Mouse (Mus musculus): ENCODE measurements around the gene Sav1. TPM values are rescaled to one million over a fixed set of nuclear protein-coding genes. Genes with fewer than 3 reads are reported as not detected.

The Sav1 gene
- polyA plus RNA-seq, 1 experiment from 2014 or later: 1.2 TPM

- no peaks in the 10 kb centered on the region for H3K36me3 ChIP-seq (ENCODE audit: control insufficient read depth, insufficient read depth, low read length)
- H3K27ac ChIP-seq (ENCODE audit: low read length): no peak overlapping the region
- H3K4me1 ChIP-seq (ENCODE audit: control insufficient read depth, insufficient read depth, low read length): no peaks in the 10 kb centered on the region
- no peak overlapping the region for H3K4me3 ChIP-seq (ENCODE audit: low read depth, low read length)
- no peaks in the 10 kb centered on the region for H3K27me3 ChIP-seq (ENCODE audit: control insufficient read depth, insufficient read depth, low read depth, low read length)
- no peak for ATAC-seq
- 86% methylated on average over 13 of the region's 13 CpGs for WGBS
- no peak overlapping the region for H3K9ac ChIP-seq (ENCODE audit: low read depth, low read length)
- no peaks in the 10 kb centered on the region for H3K9me3 ChIP-seq (replicated peaks; ENCODE audit: control insufficient read depth, low read length, poor library complexity, severe bottlenecking)
- H3K4me2 ChIP-seq (ENCODE audit: low read length): no peak overlapping the region
These were observed 11.6 kb upstream of the Sav1 start for GRCm38 (mm10) chr12:69998186-69998983.

- Histone ChIP-seq H3K4me2 (ENCODE audit: low read length) (no peak overlapping the region), H3K27ac (ENCODE audit: low read length) (no peak overlapping the region), H3K9me3 (replicated peaks; ENCODE audit: control insufficient read depth, low read length, poor library complexity, severe bottlenecking) (no peaks in the 10 kb centered on the region)
These were observed 8.6 kb upstream of the Sav1 start for GRCm38 (mm10) chr12:69995382-69995781.

GRCm38 (mm10) chr12:69986241-69986762 lies 500 bp downstream of the Sav1 start:
- peak overlapping the region; percentile 81 for H3K4me3 ChIP-seq (ENCODE audit: low read depth, low read length)

More at GRCm38 (mm10) chr12:69995382-69995781, 8.6 kb upstream of the Sav1 start:
- WGBS: 56% methylated on average over 3 of the region's 3 CpGs
- no peaks in the 10 kb centered on the region for H3K4me1 ChIP-seq (ENCODE audit: control insufficient read depth, insufficient read depth, low read length)
- H3K4me3 ChIP-seq (ENCODE audit: low read depth, low read length): no peak overlapping the region
- no peaks in the 10 kb centered on the region for H3K27me3 ChIP-seq (ENCODE audit: control insufficient read depth, insufficient read depth, low read depth, low read length)
- H3K9ac ChIP-seq (ENCODE audit: low read depth, low read length): no peak overlapping the region
- no peaks in the 10 kb centered on the region for H3K36me3 ChIP-seq (ENCODE audit: control insufficient read depth, insufficient read depth, low read length)
- ATAC-seq: no peak

GRCm38 (mm10) chr12:69985546-69985945 lies 1.3 kb downstream of the Sav1 start:
- WGBS: 28% methylated on average over 4 of the region's 4 CpGs
- H3K27me3 ChIP-seq (ENCODE audit: control insufficient read depth, insufficient read depth, low read depth, low read length): no peaks in the 10 kb centered on the region
- H3K36me3 ChIP-seq (ENCODE audit: control insufficient read depth, insufficient read depth, low read length): peaks cover 4% of the 10 kb centered on the region
- no peak for ATAC-seq
- peak overlapping the region; percentile 78 for H3K4me2 ChIP-seq (ENCODE audit: low read length)
- peaks cover 20% of the 10 kb centered on the region for H3K4me1 ChIP-seq (ENCODE audit: control insufficient read depth, insufficient read depth, low read length)
- H3K27ac ChIP-seq (ENCODE audit: low read length): no peak overlapping the region
- H3K9ac ChIP-seq (ENCODE audit: low read depth, low read length): no peak overlapping the region
- peak overlapping the region; percentile 81 for H3K4me3 ChIP-seq (ENCODE audit: low read depth, low read length)
- H3K9me3 ChIP-seq (replicated peaks; ENCODE audit: control insufficient read depth, low read length, poor library complexity, severe bottlenecking): no peaks in the 10 kb centered on the region

More at GRCm38 (mm10) chr12:69986241-69986762, 500 bp downstream of the Sav1 start:
- H3K9me3 ChIP-seq (replicated peaks; ENCODE audit: control insufficient read depth, low read length, poor library complexity, severe bottlenecking): no peaks in the 10 kb centered on the region
- peak overlapping the region; percentile 78 for H3K4me2 ChIP-seq (ENCODE audit: low read length)
- H3K4me1 ChIP-seq (ENCODE audit: control insufficient read depth, insufficient read depth, low read length): peaks cover 17% of the 10 kb centered on the region
- H3K9ac ChIP-seq (ENCODE audit: low read depth, low read length): peak overlapping the region; percentile 91
- peak; percentile 70 for ATAC-seq
- H3K27me3 ChIP-seq (ENCODE audit: control insufficient read depth, insufficient read depth, low read depth, low read length): no peaks in the 10 kb centered on the region
- H3K27ac ChIP-seq (ENCODE audit: low read length): peak overlapping the region; percentile 85
- peaks cover 4% of the 10 kb centered on the region for H3K36me3 ChIP-seq (ENCODE audit: control insufficient read depth, insufficient read depth, low read length)
- WGBS: under 1% methylated on average over 34 of the region's 36 CpGs

- WGBS: 67% methylated on average over 5 of the region's 5 CpGs
- Histone ChIP-seq H3K27me3 (ENCODE audit: control insufficient read depth, insufficient read depth, low read depth, low read length) (no peaks in the 10 kb centered on the region), H3K4me1 (ENCODE audit: control insufficient read depth, insufficient read depth, low read length) (peaks cover 20% of the 10 kb centered on the region), H3K9me3 (replicated peaks; ENCODE audit: control insufficient read depth, low read length, poor library complexity, severe bottlenecking) (no peaks in the 10 kb centered on the region), H3K27ac (ENCODE audit: low read length) (no peak overlapping the region), H3K4me2 (ENCODE audit: low read length) (no peak overlapping the region), H3K4me3 (ENCODE audit: low read depth, low read length) (no peak overlapping the region), H3K9ac (ENCODE audit: low read depth, low read length) (no peak overlapping the region), H3K36me3 (ENCODE audit: control insufficient read depth, insufficient read depth, low read length) (peaks cover 4% of the 10 kb centered on the region)
- no peak for ATAC-seq
These were observed 3.9 kb downstream of the Sav1 start for GRCm38 (mm10) chr12:69982874-69983273.

- H3K4me3 ChIP-seq (ENCODE audit: low read depth, low read length): no peak overlapping the region
- no peaks in the 10 kb centered on the region for H3K36me3 ChIP-seq (ENCODE audit: control insufficient read depth, insufficient read depth, low read length)
- no peak overlapping the region for H3K9ac ChIP-seq (ENCODE audit: low read depth, low read length)
- WGBS: 77% methylated on average over 9 of the region's 9 CpGs
- ATAC-seq: no peak
- no peak overlapping the region for H3K27ac ChIP-seq (ENCODE audit: low read length)
- peaks cover 8% of the 10 kb centered on the region for H3K4me1 ChIP-seq (ENCODE audit: control insufficient read depth, insufficient read depth, low read length)
- no peak overlapping the region for H3K4me2 ChIP-seq (ENCODE audit: low read length)
- H3K9me3 ChIP-seq (replicated peaks; ENCODE audit: control insufficient read depth, low read length, poor library complexity, severe bottlenecking): no peaks in the 10 kb centered on the region
- no peaks in the 10 kb centered on the region for H3K27me3 ChIP-seq (ENCODE audit: control insufficient read depth, insufficient read depth, low read depth, low read length)
These were observed 9.3 kb downstream of the Sav1 start for GRCm38 (mm10) chr12:69977376-69977998.

GRCm38 (mm10) chr12:69976688-69977087 lies 10.1 kb downstream of the Sav1 start:
- ATAC-seq: no peak
- Histone ChIP-seq H3K4me3 (ENCODE audit: low read depth, low read length) (no peak overlapping the region), H3K4me2 (ENCODE audit: low read length) (no peak overlapping the region), H3K9me3 (replicated peaks; ENCODE audit: control insufficient read depth, low read length, poor library complexity, severe bottlenecking) (no peaks in the 10 kb centered on the region), H3K36me3 (ENCODE audit: control insufficient read depth, insufficient read depth, low read length) (no peaks in the 10 kb centered on the region), H3K27me3 (ENCODE audit: control insufficient read depth, insufficient read depth, low read depth, low read length) (no peaks in the 10 kb centered on the region), H3K27ac (ENCODE audit: low read length) (no peak overlapping the region), H3K9ac (ENCODE audit: low read depth, low read length) (no peak overlapping the region), H3K4me1 (ENCODE audit: control insufficient read depth, insufficient read depth, low read length) (peaks cover 8% of the 10 kb centered on the region)
- WGBS: 91% methylated on average over 6 of the region's 6 CpGs

- Histone ChIP-seq H3K4me2 (ENCODE audit: low read length) (no peak overlapping the region), H3K4me1 (ENCODE audit: control insufficient read depth, insufficient read depth, low read length) (peaks cover 3% of the 10 kb centered on the region; the same call in 1 of the 2 replicates), H3K9me3 (replicated peaks; ENCODE audit: control insufficient read depth, low read length, poor library complexity, severe bottlenecking) (no peaks in the 10 kb centered on the region), H3K4me3 (ENCODE audit: low read depth, low read length) (no peak overlapping the region), H3K9ac (ENCODE audit: low read depth, low read length) (no peak overlapping the region), H3K36me3 (ENCODE audit: control insufficient read depth, insufficient read depth, low read length) (peaks cover 3% of the 10 kb centered on the region; the same call in 1 of the 2 replicates), H3K27me3 (ENCODE audit: control insufficient read depth, insufficient read depth, low read depth, low read length) (no peaks in the 10 kb centered on the region), H3K27ac (ENCODE audit: low read length) (no peak overlapping the region)
- ATAC-seq: no peak
These were observed 13.1 kb downstream of the Sav1 start for GRCm38 (mm10) chr12:69973666-69974065.

GRCm38 (mm10) chr12:69968154-69968553 lies 18.6 kb downstream of the Sav1 start:
- Histone ChIP-seq H3K4me2 (ENCODE audit: low read length) (no peak overlapping the region), H3K27ac (ENCODE audit: low read length) (no peak overlapping the region), H3K9ac (ENCODE audit: low read depth, low read length) (no peak overlapping the region), H3K36me3 (ENCODE audit: control insufficient read depth, insufficient read depth, low read length) (peaks cover 5% of the 10 kb centered on the region; the same call in 1 of the 2 replicates), H3K27me3 (ENCODE audit: control insufficient read depth, insufficient read depth, low read depth, low read length) (no peaks in the 10 kb centered on the region), H3K4me1 (ENCODE audit: control insufficient read depth, insufficient read depth, low read length) (no peaks in the 10 kb centered on the region), H3K4me3 (ENCODE audit: low read depth, low read length) (no peak overlapping the region), H3K9me3 (replicated peaks; ENCODE audit: control insufficient read depth, low read length, poor library complexity, severe bottlenecking) (no peaks in the 10 kb centered on the region)
- ATAC-seq: 0 out of 2 replicates have a peak, but pooled peaks have one; percentile 32
- 70% methylated on average over 5 of the region's 5 CpGs for WGBS
